Mouse (Mus musculus): ENCODE results near the gene Catsper2.

Catsper2 gene

DNA sequence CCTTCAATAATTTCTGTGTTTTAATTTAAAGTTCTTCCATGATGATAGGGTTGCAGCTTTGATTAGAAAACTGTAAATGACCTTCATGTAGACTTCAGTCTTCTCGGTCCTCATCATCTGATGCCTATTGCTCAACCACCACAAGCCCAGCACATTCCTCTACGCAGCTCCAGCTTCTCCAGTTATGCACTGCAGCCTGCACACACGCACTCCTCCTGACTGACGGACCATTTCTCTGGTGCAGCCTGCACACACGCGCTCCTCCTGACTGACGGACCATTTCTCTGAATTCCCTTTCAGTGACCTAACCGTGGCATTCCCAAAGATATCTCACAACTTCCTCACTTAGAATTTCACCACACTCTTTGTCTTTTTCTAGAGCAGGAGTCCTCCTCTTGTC, 60.4 kb downstream of the Catsper2 start:
- no peak for DNase-seq
